Mouse (Mus musculus) liver, postnatal 0 days (tissue): ENCODE results near the gene Syn3. TPM values are rescaled to one million over a fixed set of nuclear protein-coding genes. Genes with fewer than 3 reads are reported as not detected.

Experiments used
- ATAC-seq: fragments of 200-750 bp; cut with Nextera tagmentation; 2 replicates; pipeline ENCODE4 v1.8.0; 2017; ENCODE audit warnings: mild to moderate bottlenecking, moderate library complexity
- DNase-seq: peaks from one replicate; pipeline ENCODE4 v3.0.0-alpha.2; 2016
- H3K27ac ChIP-seq: fragments of 300-500 bp; sonication (generic); 2 replicates; pipeline ENCODE4 v1.5.1; 2014; ENCODE audit warnings: antibody characterized with exemption, moderate library complexity, mild to moderate bottlenecking, low read depth
- H3K27me3 ChIP-seq: fragments of 300-500 bp; sonication (generic); 2 replicates; pipeline ENCODE4 v1.6.1; 2014; ENCODE audit warnings: low read length, control low read depth, mixed read lengths; ENCODE audit not compliant: insufficient read depth
- H3K36me3 ChIP-seq: fragments of 300-500 bp; sonication (generic); replicated peaks from 2 replicates; pipeline ENCODE4 v1.6.1; 2014; ENCODE audit warnings: mild to moderate bottlenecking, control low read depth, low read length, moderate library complexity, mixed read lengths; ENCODE audit not compliant: insufficient read depth
- H3K4me1 ChIP-seq: fragments of 300-500 bp; sonication (generic); 2 replicates; pipeline ENCODE4 v1.6.1; 2014; ENCODE audit warnings: antibody characterized with exemption, mild to moderate bottlenecking, control low read depth; ENCODE audit not compliant: insufficient read depth
- H3K4me2 ChIP-seq: fragments of 300-500 bp; sonication (generic); 2 replicates; pipeline ENCODE4 v1.6.1; 2014; ENCODE audit warnings: low read depth, mild to moderate bottlenecking, low read length, moderate library complexity, mixed read lengths
- H3K4me3 ChIP-seq: fragments of 300-500 bp; sonication (generic); 2 replicates; pipeline ENCODE4 v1.5.1; 2014; ENCODE audit warnings: low read depth, low read length
- H3K9ac ChIP-seq: fragments of 300-500 bp; sonication (generic); replicated peaks from 2 replicates; pipeline ENCODE4 v1.6.1; 2014; ENCODE audit warnings: mild to moderate bottlenecking, moderate library complexity
- H3K9me3 ChIP-seq: fragments of 300-500 bp; sonication (generic); 2 replicates; pipeline ENCODE4 v1.6.1; 2016; ENCODE audit warnings: mild to moderate bottlenecking, control low read depth, low read length, mixed read lengths
- CTCF ChIP-seq: sonication (generic); IDR thresholded peaks from 2 replicates; pipeline ENCODE4 v1.5.1; 2016; ENCODE audit warnings: antibody characterized with exemption, low read depth
- EP300 ChIP-seq: IDR thresholded peaks from 2 replicates; pipeline ENCODE4 v1.6.1; 2016; ENCODE audit warnings: antibody characterized with exemption, low read depth, mild to moderate bottlenecking
- WGBS: fragments of 180-500 bp; shearing (Covaris S2); extraction: QIAGEN DNeasy Blood & Tissue Kit; methylation state at CpG from one replicate; pipeline ENCODE4 v1.1.7; 2014; ENCODE audit not compliant: insufficient replicate concordance; 5-methylcytosine and 5-hydroxymethylcytosine counted together
- polyA plus RNA-seq: library from polyadenylated mRNA; unstranded; fragments of >200 nt; fragmentation: Nextera tagmentation; extraction: Ambion mirVana; gene quantifications from 2 replicates; pipeline ENCODE4 v1.2.1, GENCODE M21; 2015

Syn3 gene
- polyA plus RNA-seq, 1 experiment from 2014 or later, result 0.25 TPM

DNA sequence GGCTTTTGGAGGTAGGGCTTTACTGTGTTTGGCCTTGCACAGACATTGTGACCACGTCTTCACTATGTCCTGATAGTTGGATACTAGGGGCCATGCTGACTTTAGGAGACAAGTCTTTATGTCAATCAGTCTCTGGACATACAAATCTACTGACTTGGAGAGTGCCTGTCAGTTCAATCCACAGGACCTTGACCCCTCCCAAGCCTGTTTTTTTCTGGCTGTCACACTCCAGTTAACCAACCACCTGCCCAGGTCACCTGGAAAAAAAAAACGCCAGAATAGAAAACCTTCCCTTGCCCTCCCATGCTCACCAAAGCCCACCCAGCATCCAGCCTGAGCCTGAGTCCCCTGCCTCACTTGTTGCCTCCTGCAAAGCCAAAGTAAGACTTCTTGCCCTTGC is 70.7 kb downstream of the Syn3 start:
- Histone ChIP-seq H3K36me3 (no peaks in the 10 kb centered on the region), H3K4me2 (no peak overlapping the region), H3K9me3 (no peaks in the 10 kb centered on the region), H3K27ac (no peak overlapping the region), H3K9ac (no peak overlapping the region), H3K4me1 (no peaks in the 10 kb centered on the region), H3K27me3 (no peaks in the 10 kb centered on the region), H3K4me3 (no peak overlapping the region)
- WGBS, result 54% methylated on average over 2 of the region's 2 CpGs
- no peak for TF ChIP-seq CTCF
- DNase-seq, result no peak
- no peak for ATAC-seq

- TF ChIP-seq CTCF (no peak), EP300 (no peak)
- Histone ChIP-seq H3K27me3 (no peaks in the 10 kb centered on the region), H3K9ac (no peak overlapping the region), H3K4me2 (no peak overlapping the region), H3K27ac (no peak overlapping the region), H3K36me3 (no peaks in the 10 kb centered on the region), H3K4me1 (no peaks in the 10 kb centered on the region), H3K4me3 (no peak overlapping the region), H3K9me3 (no peaks in the 10 kb centered on the region)
- no peak for ATAC-seq
- no peak for DNase-seq
- WGBS, result 68% methylated on average over 10 of the region's 10 CpGs
Observed at GRCm38 (mm10) chr10:86425690-86426530, 72.8 kb downstream of the Syn3 start.

- Histone ChIP-seq H3K36me3 (no peaks in the 10 kb centered on the region), H3K4me1 (no peaks in the 10 kb centered on the region), H3K9ac (no peak overlapping the region), H3K9me3 (no peaks in the 10 kb centered on the region), H3K27ac (no peak overlapping the region), H3K4me3 (no peak overlapping the region), H3K4me2 (no peak overlapping the region), H3K27me3 (no peaks in the 10 kb centered on the region)
- ATAC-seq (no peak), DNase-seq (no peak)
- WGBS, result 48% methylated on average over 3 of the region's 3 CpGs
- TF ChIP-seq EP300, result no peak
- TF ChIP-seq CTCF, result no peak
Observed at GRCm38 (mm10) chr10:86421731-86422370, 76.8 kb downstream of the Syn3 start.

DNA sequence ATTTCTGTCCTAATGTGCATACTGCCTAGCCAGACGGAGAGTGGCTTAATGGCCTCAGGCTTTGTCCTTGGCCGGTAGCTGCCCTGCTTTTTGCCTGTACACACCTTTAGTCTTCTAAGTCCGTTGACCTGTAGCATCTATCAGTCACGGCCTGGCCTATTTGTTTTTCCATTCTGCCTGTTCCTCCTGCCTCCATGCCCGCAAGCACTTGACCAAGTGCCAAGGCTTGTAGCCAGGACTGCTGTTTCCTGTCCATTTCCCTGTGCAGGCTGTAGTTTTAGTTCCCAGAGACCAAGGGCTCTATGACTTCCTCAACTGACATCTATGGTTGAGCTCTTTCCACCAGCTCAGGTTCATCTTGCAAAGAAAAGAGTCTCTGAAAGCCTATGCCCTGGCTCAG is 79.8 kb downstream of the Syn3 start:
- no peak for DNase-seq

GRCm38 (mm10) chr10:86418345-86418744 is 80.4 kb downstream of the Syn3 start:
- Histone ChIP-seq H3K27ac (no peak overlapping the region), H3K27me3 (no peaks in the 10 kb centered on the region), H3K9me3 (no peaks in the 10 kb centered on the region), H3K9ac (no peak overlapping the region), H3K4me2 (no peak overlapping the region), H3K4me3 (no peak overlapping the region), H3K36me3 (no peaks in the 10 kb centered on the region), H3K4me1 (no peaks in the 10 kb centered on the region)
- ATAC-seq (no peak), DNase-seq (no peak)
- TF ChIP-seq EP300, result no peak
- peak; percentile 49 for TF ChIP-seq CTCF
- WGBS, result 63% methylated on average over 2 of the region's 2 CpGs

More for the DNA sequence above, 79.8 kb downstream of the Syn3 start:
- ATAC-seq, result no peak
- TF ChIP-seq EP300 (no peak), CTCF (no peak)
- no peak overlapping the region for H3K4me3 ChIP-seq
- no peak overlapping the region for H3K27ac ChIP-seq
- 64% methylated on average over 5 of the region's 5 CpGs for WGBS
- no peak overlapping the region for H3K9ac ChIP-seq
- H3K4me2 ChIP-seq, result no peak overlapping the region
- H3K27me3 ChIP-seq, result no peaks in the 10 kb centered on the region
- H3K9me3 ChIP-seq, result no peaks in the 10 kb centered on the region
- H3K36me3 ChIP-seq, result no peaks in the 10 kb centered on the region
- no peaks in the 10 kb centered on the region for H3K4me1 ChIP-seq

DNA sequence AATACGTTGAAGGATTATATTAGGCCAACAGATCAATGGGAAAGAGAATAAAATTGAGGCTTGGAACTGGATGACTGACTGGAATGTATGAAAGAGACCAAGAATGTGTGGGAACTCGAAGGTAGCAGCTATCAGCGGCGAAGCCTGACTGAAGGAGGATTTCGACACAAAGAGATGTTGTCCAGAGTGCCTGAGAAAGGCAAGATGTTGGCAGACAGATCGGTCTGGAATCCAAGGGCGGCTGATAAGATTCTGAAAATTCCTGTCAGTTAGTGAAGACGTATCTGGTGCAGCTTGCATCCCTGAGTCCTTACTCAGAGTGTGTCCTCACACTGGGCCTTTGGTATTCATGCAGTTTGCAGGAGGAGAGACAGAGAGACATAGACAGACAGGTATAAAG is 81.9 kb downstream of the Syn3 start:
- H3K36me3 ChIP-seq, result no peaks in the 10 kb centered on the region
- no peak for DNase-seq
- ATAC-seq, result no peak
- no peak for TF ChIP-seq CTCF
- TF ChIP-seq EP300, result no peak
- no peak overlapping the region for H3K4me3 ChIP-seq
- no peaks in the 10 kb centered on the region for H3K4me1 ChIP-seq
- no peak overlapping the region for H3K9ac ChIP-seq
- H3K4me2 ChIP-seq, result no peak overlapping the region
- no peaks in the 10 kb centered on the region for H3K9me3 ChIP-seq
- no peaks in the 10 kb centered on the region for H3K27me3 ChIP-seq
- H3K27ac ChIP-seq, result no peak overlapping the region
- 73% methylated on average over 8 of the region's 8 CpGs for WGBS
